Mouse (Mus musculus) thymus, postnatal 4 days (tissue): ENCODE results near the gene Zfp462.

Experiments
- DNase-seq: peaks from one replicate; pipeline ENCODE4 v3.0.0; 2021

The Zfp462 gene

DNA sequence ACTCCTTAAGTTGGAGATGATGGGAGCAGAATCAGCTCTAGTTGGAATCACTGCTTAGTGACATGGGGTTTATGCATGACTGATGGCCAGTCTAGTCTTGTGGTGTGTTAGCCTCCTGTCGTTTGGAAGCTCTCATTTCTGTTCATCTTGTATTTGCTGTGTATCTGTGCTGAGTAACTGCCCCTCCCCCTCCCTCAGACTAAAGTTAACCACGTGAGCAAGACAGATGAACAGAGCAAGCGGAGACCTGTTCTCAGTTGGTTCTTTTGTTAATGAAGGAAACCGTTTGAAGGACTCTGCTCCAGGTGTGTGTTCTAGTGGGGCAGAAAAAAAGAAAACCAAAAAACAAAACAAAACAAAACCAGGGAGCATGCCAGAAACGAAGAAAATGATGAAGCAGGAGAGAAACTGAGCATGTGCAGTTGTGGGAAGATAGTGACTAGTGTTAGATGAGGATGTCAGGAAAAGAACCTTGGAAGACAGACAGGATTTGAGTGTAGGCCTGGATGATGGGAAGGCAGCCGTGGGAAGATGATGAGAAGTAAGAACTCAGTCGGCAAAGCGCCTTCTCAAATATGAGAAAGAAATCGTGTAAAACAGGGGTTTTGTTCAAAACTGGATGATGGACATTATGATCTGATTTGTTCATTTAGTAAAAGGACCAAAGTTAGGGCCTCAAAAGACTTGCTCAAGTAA is 53.4 kb downstream of the Zfp462 start:
- no peak for DNase-seq

DNA sequence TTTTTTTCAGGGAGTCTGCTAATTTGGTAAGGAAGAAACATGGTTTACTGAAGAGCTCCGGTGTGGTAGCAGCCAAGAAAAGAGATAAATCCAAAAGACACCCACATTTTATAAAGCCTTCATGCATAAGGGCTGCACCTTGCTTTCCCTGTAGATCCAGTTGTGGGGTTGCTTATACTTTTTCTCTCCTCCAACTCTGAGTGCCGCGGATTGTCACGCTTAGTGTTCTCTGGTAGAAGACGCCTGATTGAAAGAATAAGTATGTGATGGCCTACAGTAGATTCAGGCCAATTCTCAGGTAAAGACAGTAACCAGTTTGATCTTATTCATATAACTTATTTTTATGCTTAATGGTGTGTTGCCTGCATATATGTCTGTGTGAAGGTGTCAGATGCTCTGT is 54.7 kb downstream of the Zfp462 start:
- DNase-seq = no peak

DNA sequence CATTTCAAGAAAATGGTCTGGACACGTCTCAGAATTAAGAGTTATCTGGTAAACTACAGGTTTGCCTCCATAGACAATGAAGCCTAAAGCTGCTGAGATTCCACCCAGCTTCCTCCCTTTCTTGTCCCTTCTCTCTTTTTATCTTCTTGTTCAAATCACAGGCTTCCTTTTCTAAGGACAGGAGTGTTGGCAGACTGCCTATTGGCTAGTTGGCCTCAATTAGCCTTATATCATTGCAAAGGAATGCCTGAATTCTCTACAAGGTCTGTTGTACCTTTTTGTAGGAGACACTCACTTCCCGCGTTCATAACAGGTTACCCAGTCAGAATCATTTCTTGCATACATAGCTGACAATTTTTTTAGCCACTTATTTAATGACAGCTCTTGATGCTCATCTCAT is 56.5 kb downstream of the Zfp462 start:
- no peak for DNase-seq

DNA sequence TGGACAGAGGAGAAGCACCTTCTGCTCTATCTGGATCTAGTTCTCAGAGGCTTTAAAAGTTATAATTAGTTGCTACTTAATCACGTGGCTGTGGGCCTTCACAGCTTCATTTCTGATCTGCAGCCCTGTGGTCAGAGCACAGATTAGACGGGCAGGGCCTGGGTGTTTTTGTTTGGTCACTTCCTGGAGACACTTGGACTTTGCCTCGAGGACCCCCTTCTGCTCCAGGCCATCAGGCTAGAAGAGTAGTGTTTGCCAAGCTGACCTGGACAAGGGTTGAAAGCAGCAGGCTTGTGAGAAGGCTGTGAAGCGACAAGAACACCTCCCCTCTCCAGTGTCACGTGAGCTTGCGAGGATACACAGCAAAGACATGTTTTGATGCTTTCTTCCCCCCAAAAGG is 58.3 kb downstream of the Zfp462 start:
- DNase-seq = no peak

DNA sequence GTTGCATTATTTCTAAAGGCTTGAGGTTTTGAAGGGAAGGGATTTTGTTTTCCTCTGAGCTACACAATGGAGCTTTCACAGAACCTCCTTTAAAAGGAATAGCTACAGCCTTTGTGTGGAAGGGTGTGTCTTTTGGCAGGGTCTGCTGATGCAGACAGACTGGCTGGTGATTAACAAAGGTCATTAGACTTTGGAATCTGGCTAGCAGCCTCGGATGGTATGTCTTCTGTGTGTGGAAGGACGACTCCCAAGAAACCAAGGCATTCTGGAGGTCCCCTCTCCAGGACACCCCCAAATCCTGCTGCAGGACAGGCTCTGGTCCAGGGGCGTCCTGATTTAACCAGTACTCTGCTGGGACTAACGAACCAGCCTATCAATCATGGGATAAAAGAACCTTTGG is 60.2 kb downstream of the Zfp462 start:
- no peak for DNase-seq

DNA sequence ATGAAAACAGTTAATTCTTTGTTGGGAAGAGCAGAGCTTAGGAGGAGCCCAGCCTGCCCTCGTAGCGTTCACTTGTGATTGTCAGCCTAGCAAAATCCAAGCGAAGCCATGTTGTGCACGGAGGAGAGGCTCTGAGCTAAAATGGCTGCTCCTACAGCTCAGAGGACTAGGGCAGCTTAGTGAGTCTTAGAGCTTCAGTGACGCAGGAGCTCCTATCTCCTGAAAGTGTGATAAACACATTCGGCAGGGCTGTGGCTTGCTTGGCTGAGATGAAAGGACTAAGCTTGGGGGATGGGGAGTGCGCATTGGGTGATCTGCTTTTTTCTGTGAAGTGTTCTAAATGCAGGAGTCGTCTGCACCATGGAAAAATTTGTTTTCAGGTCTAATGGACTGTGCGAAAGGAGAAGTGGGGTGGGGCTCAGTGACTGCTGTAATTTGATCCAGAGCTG is 60.7 kb downstream of the Zfp462 start:
- no peak for DNase-seq

DNA sequence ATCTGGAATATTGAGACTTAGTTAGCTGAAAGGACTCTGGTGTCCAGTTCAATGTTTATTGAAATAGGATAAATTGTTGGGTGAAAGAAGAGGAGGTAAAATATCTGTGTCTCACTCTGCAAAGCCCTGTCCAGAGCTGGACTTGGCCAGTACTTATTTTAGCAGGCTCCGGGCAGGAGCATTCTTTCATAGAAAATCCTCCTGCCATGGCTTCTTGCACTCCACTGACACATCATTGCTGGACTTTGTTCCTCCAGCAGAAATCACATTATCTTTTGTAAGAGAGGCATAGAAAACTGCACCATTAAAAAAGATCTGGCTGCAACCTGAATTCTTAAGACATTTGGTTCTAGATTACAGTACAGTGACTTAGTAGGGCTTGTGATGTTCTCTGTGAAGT is 61.2 kb downstream of the Zfp462 start:
- no peak for DNase-seq

DNA sequence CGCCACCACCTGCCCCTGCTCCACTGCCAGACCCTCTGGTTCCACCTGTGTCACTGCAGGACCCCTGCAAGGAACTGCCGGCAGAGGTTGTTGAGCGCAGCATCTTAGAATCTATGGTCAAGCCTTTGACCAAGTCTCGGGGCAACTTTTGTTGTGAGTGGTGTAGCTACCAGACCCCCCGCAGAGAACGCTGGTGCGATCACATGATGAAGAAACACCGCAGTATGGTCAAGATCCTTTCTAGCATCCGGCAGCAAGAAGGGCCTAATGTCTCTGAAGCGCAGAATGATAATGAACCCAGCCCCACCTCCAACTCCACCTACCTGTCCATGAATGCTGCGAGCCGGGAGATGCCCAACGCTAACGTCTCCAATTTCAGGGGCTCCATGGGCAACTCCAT is 63.8 kb downstream of the Zfp462 start:
- no peak for DNase-seq

DNA sequence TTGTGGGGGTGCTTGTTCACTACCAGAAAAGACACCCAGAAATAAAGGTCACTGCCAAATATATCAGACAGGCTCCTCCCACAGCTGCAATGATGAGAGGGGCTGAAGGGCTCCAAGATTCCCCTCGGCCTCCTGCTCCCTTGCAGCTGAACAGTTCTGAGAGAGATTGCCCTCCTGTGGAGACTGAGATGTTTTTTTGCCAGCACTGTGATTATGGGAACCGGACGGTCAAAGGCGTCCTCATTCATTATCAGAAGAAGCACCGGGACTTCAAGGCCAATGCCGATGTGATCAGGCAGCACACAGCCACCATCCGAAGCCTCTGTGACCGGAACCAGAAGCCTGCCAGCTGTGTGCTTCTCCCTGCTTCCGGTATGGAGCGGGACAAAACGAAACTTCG is 66.5 kb downstream of the Zfp462 start:
- no peak for DNase-seq

DNA sequence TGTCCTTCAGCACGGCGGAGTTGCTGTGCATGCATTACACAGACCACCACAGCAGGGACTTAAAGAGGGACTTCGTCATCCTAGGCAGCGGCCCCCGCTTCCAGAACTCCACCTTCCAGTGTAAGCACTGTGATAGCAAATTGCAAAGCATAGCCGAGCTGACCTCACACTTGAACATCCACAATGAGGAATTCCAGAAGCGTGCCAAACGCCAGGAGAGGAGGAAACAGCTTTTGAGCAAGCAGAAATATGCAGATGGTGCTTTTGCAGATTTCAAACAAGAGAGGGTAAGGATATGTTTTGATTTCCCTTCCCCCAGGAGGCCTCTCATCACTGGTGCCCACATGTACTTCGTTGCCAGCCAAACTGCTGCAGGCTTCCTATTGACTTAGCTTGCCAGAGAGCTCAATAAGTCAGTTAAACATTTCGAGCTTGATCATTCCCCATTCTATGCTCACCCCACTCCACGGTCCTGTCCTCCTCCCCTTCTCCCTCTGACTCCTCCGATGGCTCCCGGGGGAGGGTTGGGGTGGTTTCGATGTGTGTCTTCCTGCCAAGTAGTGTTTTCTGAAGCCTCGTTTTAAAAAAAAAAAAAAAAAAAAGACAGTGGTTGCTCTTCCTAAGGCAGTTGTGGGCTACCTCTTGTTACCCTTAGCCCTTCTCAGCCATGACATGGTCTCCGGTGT is 68.9 kb downstream of the Zfp462 start:
- no peak for DNase-seq

DNA sequence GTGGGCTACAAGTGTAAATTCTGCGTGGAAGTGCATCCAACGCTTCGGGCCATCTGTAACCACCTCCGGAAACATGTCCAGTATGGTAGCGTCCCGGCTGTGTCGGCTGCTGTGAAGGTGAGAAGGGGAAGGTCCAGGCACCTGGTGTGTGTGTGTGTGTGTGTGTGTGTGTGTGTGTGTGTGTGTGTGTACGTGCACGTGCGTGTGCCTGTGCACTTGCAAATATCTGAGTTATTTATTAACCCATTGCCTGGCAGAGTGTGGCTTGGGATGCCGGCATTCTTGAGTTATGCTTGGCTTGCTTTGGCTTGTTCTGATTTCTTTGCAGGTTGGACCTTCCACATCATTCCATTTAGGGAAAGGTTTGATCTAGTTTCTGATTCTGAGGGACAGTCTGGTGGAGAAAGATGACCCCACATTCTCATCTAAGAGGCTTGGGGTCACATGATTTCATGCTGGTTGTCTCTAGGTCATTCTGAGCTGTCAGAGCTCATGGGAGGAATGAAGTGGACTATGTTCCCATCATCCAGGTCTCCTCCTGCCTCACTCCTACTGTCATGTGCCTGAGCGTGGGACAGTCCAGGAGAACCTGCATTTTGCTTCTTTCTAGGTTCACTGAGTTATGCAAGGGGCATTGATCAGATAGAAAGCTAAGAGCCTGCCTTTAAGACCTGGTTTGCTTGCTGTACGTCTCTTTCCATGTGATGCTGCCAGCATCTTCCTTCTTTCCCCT is 70.0 kb downstream of the Zfp462 start:
- DNase-seq = no peak

DNA sequence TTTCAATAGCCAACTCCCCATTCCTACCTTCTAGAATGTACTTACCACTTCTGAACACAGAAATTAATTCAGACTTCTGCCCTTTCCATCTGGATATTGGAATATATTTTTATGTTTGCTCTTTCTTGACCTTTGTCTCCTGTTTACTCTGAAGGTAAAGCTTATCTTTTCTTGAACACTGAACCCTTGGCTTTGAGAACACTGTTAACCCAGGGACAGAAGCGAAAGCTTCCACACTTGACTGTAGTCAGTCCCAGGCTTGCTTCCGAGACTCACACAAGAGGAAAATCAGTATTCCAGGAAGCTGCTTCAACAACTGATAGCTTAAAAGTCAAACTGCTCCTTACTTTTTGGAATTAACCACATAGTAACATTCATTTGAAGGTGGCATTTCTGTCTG is 70.7 kb downstream of the Zfp462 start:
- DNase-seq = no peak

DNA sequence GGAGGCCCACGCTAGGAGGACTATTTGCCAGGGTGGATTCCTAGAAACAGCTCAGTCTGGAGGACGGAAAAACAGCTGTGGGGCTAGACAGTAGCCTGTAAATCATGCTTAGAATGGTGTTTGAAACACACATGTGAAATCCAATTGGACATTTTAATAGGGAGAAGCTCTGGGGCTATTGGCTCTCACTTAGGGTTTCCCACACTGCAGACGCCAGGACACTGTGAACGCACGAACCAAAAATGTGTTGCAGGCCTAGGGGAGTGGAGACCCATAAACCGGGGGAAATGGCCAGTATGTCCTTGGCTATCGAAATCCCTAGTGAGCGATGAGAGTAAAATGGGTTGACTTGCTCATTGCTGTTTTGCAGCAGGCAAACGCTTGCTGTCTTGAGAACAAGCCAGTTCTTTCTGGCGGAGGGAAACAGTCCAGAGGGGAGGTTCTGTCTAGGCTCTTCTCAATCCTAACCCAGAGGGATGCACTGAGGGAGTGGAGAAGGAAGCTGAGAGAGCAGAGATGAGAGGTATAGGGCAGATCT is 81.3 kb downstream of the Zfp462 start:
- DNase-seq = no peak

DNA sequence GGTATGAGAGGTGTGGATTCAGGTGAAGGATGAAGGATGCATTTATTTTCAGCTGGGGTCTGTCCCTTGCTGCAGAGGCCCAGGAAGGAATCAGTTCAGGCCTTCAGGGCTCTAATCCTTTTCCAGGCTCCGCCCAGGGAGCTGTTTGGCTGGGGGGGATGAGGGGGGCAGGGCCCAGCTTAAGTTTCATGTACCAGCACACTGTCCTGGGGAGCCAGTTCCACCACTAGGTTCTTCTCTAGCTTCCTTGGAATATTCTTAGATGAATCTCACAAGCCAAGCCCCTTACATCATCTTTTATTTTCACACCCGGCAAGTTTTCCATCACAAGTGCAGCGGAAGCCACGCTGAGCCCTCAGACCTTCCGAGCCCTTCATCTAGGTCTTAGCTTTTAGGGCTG is 85.6 kb downstream of the Zfp462 start:
- no peak for DNase-seq

DNA sequence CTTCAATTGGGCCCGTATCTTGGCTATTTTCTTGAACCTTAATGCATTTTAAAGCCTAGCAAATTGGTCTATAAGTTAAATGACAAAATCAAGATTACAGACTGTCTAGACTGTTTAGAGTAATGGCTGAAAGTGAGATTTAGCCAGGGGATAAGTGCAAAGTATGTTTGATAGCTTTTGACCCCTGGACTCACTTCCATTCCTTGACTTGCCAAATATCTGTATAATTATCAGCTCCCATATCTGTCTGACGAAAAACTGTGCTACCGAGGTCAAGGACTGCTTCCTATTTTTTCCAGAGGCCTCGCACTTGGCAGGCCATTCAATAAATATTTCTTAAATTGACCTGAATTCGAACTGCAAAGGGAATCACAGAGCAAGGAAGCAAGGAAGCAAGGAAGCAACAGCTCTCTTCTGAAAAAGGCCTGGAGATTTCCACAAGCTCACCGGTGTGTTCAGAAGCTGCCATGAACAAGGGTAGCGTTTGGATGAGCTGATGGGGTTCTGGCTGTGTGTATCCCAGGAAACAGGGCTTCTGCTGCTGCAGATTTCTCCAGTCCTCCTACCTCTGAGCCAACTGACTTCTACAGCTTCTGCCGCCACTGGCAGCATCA is 87.6 kb downstream of the Zfp462 start:
- DNase-seq = no peak

DNA sequence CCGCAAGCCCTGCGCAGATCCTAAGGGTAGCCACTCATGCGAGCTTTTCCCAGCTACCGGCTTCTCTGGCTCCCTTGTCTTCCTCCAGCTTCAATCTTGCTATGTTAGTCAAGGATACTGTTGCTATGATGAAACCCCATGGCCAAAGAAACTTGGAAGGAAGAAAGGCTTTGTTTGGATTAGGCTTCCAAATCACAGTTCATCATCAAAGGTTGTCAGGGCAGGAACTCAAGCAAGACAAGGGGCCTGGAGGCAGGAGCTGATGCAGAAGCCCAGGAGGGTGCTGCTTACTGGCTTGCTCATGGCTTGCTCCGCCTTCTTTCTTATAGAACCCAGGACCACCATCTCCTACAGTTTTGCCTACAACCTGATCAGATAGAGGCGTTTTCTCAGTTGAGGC is 88.6 kb downstream of the Zfp462 start:
- no peak for DNase-seq

DNA sequence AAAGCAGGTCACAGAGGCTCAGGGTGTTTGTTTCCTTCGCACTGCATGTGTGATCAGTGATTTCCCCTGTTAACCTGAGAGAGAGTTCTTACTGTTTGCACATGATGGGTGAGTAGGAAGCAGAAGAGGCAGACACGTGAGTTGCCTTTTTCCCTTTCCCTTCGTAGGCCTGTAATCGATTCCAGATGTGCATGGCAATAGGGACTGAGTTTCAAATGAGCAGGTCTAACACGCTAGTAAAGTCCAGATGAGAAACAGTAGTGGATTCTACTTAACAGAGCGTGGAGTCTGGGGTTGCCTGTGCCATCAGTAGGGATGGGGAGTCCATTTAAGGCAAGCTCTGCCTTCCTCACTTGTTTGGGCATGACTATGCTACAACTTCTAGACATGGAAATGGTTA is 93.3 kb downstream of the Zfp462 start:
- DNase-seq = no peak

DNA sequence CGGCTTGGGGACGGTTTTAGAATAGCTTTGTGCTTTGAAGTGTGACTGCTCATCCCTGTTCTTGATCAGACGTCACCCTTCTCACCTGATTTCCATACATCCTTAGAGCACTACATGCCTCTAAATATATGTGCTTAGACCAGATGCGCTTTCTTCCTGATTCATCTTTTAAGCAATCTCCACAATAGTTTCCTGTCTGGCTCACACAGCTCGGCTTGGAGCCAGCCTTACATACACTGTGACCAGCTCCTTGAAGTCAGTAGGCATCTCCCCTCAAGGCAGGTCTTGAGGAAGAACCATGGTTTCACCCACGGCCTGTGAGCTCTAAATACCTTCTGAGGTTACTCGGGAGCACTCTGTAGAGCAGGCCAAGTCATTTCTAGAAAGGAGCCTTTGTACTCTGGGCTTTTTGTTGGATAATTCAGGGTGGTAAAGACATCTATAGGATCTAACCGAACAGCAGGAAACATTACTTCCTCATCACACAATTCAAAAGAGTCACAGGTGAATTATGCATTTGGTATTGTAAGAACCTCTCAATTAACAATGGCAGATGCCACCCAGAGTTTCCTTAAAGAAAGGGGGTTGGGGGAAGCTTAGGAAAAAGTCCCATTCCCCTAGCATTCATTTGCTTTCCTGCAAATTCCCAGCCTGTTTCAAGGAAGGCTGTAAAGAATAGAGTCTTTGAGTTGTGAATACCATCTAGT is 95.6 kb downstream of the Zfp462 start:
- DNase-seq = no peak

DNA sequence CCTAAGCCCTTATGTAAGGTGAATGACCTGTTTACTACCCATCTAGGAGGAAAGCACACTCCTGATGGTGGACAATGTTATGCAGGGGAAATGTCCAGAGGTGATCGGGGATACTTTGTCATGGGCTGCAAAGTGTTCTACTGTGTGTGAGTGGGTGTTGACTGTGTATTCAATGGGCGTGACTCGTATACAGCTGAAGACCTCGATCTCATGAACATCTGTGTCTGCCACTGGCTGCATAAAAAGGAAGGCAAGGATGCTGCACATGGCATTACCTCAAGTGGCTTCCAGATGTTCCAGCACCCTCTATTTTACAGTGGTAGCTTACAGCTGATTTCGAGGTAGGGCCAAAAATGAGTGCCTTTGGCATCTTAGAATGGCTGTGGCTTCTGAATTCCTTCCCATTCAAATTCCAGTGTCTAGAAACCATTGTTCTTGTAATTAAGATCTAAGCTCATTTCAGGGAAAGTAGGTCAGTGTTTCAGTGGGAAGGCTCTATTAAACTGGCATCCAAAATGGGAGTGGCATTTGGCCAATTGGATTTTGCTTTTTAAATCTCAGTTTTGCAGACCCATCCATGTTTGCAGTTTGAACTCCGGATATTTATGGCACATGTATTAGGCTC is 96.4 kb downstream of the Zfp462 start:
- DNase-seq = no peak

DNA sequence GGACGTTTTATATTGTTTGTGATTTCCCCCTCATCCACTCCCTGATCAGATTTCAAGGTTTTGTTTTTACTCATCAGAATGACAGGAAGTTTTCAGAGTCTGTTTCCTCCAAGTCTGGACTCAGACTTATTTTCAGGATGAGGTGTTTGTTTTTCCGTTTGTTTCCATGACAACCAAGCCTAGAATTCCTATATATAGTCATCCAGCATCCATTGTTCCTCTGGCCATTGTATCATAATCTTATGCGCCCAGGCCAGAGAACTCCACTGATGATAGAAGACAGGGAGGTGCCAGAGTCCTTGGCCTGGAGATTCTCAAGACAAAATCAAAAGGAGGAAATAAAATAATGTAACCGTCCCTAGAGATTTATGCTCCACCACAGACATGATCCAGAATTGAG is 97.7 kb downstream of the Zfp462 start:
- DNase-seq = no peak

DNA sequence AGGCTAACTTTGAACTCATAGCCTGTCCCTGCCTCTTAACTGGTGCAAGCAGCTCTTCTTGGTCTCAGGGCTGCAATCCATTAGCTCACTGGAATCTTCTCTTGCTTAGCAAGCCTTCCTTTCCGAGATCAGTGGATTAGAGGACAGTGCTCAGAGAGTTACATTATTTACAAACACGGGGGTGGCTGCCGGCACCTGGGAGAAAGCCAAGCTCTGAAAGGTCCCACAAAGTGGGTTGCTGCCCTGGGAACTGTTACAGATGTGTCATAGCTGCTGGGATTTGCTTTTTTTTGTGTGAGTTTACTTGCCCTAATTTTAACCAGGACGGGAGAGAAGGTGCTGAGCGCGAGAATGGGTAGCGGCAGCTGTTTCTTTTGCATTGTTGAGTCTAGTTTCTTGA is 102.4 kb downstream of the Zfp462 start:
- no peak for DNase-seq

DNA sequence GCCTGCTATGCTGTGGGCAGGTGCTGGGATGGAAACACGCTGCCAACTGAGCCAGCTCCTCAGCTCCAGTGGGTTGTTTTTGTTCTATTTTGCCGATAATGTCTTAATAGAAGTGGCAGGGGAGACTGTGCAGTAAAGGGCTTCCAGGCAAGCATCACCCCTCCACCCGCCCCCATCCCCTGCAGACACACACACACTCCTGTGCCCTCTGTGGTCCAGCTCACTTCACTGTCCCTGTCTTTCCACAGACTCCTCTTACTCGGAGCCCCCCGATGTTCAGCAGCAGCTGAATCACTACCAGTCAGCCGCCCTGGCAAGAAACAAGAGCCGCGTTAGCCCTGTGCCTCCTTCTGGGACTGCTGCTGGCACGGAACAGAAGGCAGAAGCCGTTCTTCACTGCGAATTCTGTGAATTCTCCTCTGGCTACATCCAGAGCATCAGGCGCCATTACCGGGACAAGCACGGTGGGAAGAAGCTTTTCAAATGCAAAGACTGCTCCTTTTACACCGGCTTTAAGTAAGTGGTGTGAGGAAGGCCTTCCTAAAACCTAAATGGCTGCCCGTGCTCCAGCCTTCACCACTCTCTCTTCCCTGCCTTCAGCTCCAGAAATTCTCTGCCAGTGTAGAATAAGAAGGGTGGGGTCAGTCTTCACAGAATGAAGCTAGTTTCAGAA is 105.2 kb downstream of the Zfp462 start:
- no peak for DNase-seq
